Mouse (Mus musculus) MEL (cell line): ENCODE data around the gene Utf1.

Experiments
- CHD1 ChIP-seq: IDR thresholded peaks from 2 replicates; pipeline ENCODE4 v1.6.1; 2012; ENCODE audit warnings: low read depth, mild to moderate bottlenecking, inconsistent platforms, low read length, improper control_type of control experiment
- GABPA ChIP-seq: IDR thresholded peaks from 2 replicates; pipeline ENCODE4 v1.6.1; 2012; ENCODE audit warnings: low read depth, mild to moderate bottlenecking, inconsistent platforms, low read length, improper control_type of control experiment, moderate library complexity
- HCFC1 ChIP-seq: IDR thresholded peaks from 2 replicates; pipeline ENCODE4 v1.6.1; 2012; ENCODE audit warnings: low read depth, mild to moderate bottlenecking, inconsistent platforms, low read length, improper control_type of control experiment, moderate library complexity
- POLR2A ChIP-seq, 2 experiments: IDR thresholded peaks; 2 replicates each; pipeline ENCODE4 v1.6.1; 2011 to 2012; ENCODE audit warnings: low read length in 2 of 2, mild to moderate bottlenecking in 2 of 2, control low read depth in 1 of 2, improper control_type of control experiment in 1 of 2, low read depth in 1 of 2, moderate library complexity in 1 of 2; ENCODE audit not compliant: control insufficient read depth in 1 of 2, insufficient read depth in 1 of 2, poor library complexity in 1 of 2

GRCm38 (mm10) chr7:139957437-139957836, 13.8 kb downstream of the Utf1 start:
- no peak for TF ChIP-seq HCFC1
- no peak for TF ChIP-seq CHD1
- no peak for TF ChIP-seq GABPA
- TF ChIP-seq POLR2A (IDR thresholded peaks at IDR 0.05; ENCODE audit: control insufficient read depth in 1 of 2, insufficient read depth in 1 of 2, low read depth in 1 of 2, low read length in 2 of 2, poor library complexity in 1 of 2) = no peak
